ENCODE assay signal across 16 mouse cellular contexts in genomic region chr11:69260111-69260510, GRCm38 (mm10). TPM values are rescaled to one million over a fixed set of nuclear protein-coding genes. Genes with fewer than 3 reads are reported as not detected.
"Had no signal": no experiment of that assay in that cellular context is flagged by ENCODE, and none has a peak within 500 bp of the region (broad histone marks: within the 10 kb centered on the region; RNA-seq: fewer than 3 reads in every experiment).

No protein-coding gene starts in this region.

- H3K9ac ChIP-seq: liver, embryonic 15.5 days; neural tube, embryonic 13.5 days had no signal

- H3K9me3 ChIP-seq: limb, embryonic 10.5 days; liver, embryonic 15.5 days; midbrain, embryonic 10.5 days; neural tube, embryonic 13.5 days had no signal

- H3K4me1 ChIP-seq: limb, embryonic 10.5 days; neural tube, embryonic 13.5 days had no signal

- H3K27ac ChIP-seq: left cerebral cortex, adult 2 months; limb, embryonic 10.5 days; liver, embryonic 15.5 days; midbrain, embryonic 10.5 days; neural tube, embryonic 13.5 days had no signal

- H3K4me2 ChIP-seq: liver, embryonic 11.5 days; liver, embryonic 15.5 days; neural tube, embryonic 13.5 days had no signal

- DNase-seq: kidney, postnatal 25 days; lung, adult 2 months; lung, postnatal 10 days; lung, postnatal 4 days; midbrain, embryonic 14.5 days; right cerebral cortex, postnatal 14 days; thymus, postnatal 36 days had no signal

- H3K27me3 ChIP-seq: neural tube, embryonic 13.5 days had no signal

- H3K4me3 ChIP-seq: left cerebral cortex, adult 2 months; limb, embryonic 10.5 days; liver, embryonic 15.5 days; midbrain, embryonic 10.5 days; neural tube, embryonic 13.5 days had no signal

- H3K36me3 ChIP-seq: limb, embryonic 10.5 days; liver, embryonic 15.5 days; midbrain, embryonic 10.5 days; neural tube, embryonic 13.5 days had no signal

RNA-seq across cellular contexts. Expression of gene Gucy2e, which starts 23.3 kb away (rescaled TPM):
- total RNA-seq: monocyte, adult 5-6 weeks had no signal
- polyA plus RNA-seq: limb, embryonic 10.5 days; liver, embryonic 15.5 days; lung, adult 2 months; stomach, embryonic 16.5 days; thymus, postnatal 0 days had no signal
